Mouse (Mus musculus) CH12.LX (cell line): Measurements from ENCODE around the gene Focad. TPM values are rescaled to one million over a fixed set of nuclear protein-coding genes. Genes with fewer than 3 reads are reported as not detected.

Source experiments
- DNase-seq: peaks from one replicate; pipeline ENCODE4 v3.0.0-alpha.2; 2013; ENCODE audit errors: extremely low read depth
- H3K27ac ChIP-seq: 2 replicates; pipeline ENCODE4 v1.5.1; 2012; ENCODE audit warnings: low read depth, mild to moderate bottlenecking, control low read depth, moderate library complexity; ENCODE audit not compliant: insufficient read depth
- H3K27me3 ChIP-seq: replicated peaks from 2 replicates; pipeline ENCODE3; 2012; ENCODE audit warnings: inconsistent platforms
- H3K36me3 ChIP-seq, 2 experiments: replicated peaks in 1 of 2; 2 replicates each; pipeline versions ENCODE3 to v1.6.1; 2012; ENCODE audit warnings: inconsistent platforms in 1 of 2, low read length in 1 of 2, mild to moderate bottlenecking in 1 of 2, mixed read lengths in 1 of 2, moderate library complexity in 1 of 2; ENCODE audit not compliant: control insufficient read depth in 1 of 2, insufficient read depth in 1 of 2
- H3K4me1 ChIP-seq, 2 experiments: 2 replicates each; pipeline ENCODE4 v1.6.1; 2012; ENCODE audit warnings: inconsistent platforms in 1 of 2, moderate library complexity in 1 of 2; ENCODE audit not compliant: insufficient read depth in 2 of 2, control insufficient read depth in 1 of 2
- H3K4me2 ChIP-seq: 2 replicates; pipeline ENCODE4 v1.6.1; 2012; ENCODE audit warnings: low read depth, mild to moderate bottlenecking, control low read depth; ENCODE audit not compliant: poor library complexity, insufficient read depth, severe bottlenecking
- H3K4me3 ChIP-seq, 3 experiments: fragments of 150-350 bp in 1 of 3; sonication (generic) in 1 of 3; replicated peaks in 1 of 3; 2 replicates each; pipeline versions ENCODE3 to v1.5.1; 2011 to 2012; ENCODE audit warnings: low read depth in 2 of 3, low read length in 2 of 3, mild to moderate bottlenecking in 2 of 3, moderate library complexity in 2 of 3, control low read depth in 1 of 3, improper control_type of control experiment in 1 of 3, inconsistent platforms in 1 of 3, mixed read lengths in 1 of 3; ENCODE audit not compliant: poor library complexity in 1 of 3
- H3K79me2 ChIP-seq: replicated peaks from 2 replicates; pipeline ENCODE4 v1.6.1; 2012; ENCODE audit warnings: mild to moderate bottlenecking, moderate library complexity; ENCODE audit not compliant: control insufficient read depth, poor library complexity, insufficient read depth, severe bottlenecking; ENCODE audit errors: extremely low read depth
- H3K9ac ChIP-seq: 2 replicates; pipeline ENCODE4 v1.6.1; 2012; ENCODE audit warnings: low read depth, mild to moderate bottlenecking, control low read depth, moderate library complexity; ENCODE audit not compliant: insufficient read depth
- H3K9me3 ChIP-seq: replicated peaks from 2 replicates; pipeline ENCODE3; 2012; ENCODE audit warnings: low read length, inconsistent platforms, mixed read lengths
- BHLHE40 ChIP-seq: IDR thresholded peaks from 2 replicates; pipeline ENCODE4 v1.6.1; 2011; ENCODE audit warnings: mild to moderate bottlenecking, low read depth, low read length, improper control_type of control experiment
- CHD1 ChIP-seq: IDR thresholded peaks from 2 replicates; pipeline ENCODE4 v1.6.1; 2012; ENCODE audit warnings: low read depth, low read length, improper control_type of control experiment, inconsistent platforms
- CHD2 ChIP-seq: IDR thresholded peaks from 2 replicates; pipeline ENCODE4 v1.6.1; 2011; ENCODE audit warnings: low read length, improper control_type of control experiment
- CTCF ChIP-seq, 2 experiments: IDR thresholded peaks in 1 of 2; conservative IDR thresholded peaks in 1 of 2; 2 replicates each; pipeline ENCODE4 v1.5.1; 2011 to 2012; ENCODE audit warnings: low read depth in 2 of 2, low read length in 2 of 2, improper control_type of control experiment in 1 of 2, inconsistent platforms in 1 of 2, mild to moderate bottlenecking in 1 of 2, moderate library complexity in 1 of 2
- E2F4 ChIP-seq: IDR thresholded peaks from 2 replicates; pipeline ENCODE4 v1.6.1; 2011; ENCODE audit warnings: low read depth, low read length, improper control_type of control experiment; ENCODE audit not compliant: insufficient replicate concordance
- ELF1 ChIP-seq: IDR thresholded peaks from 2 replicates; pipeline ENCODE4 v1.6.1; 2014; ENCODE audit warnings: low read depth, mild to moderate bottlenecking, inconsistent platforms, low read length, improper control_type of control experiment
- ETS1 ChIP-seq: conservative IDR thresholded peaks from 2 replicates; pipeline ENCODE4 v1.6.1; 2012; ENCODE audit warnings: low read depth, mild to moderate bottlenecking, inconsistent platforms, low read length, improper control_type of control experiment, moderate library complexity
- GABPA ChIP-seq: IDR thresholded peaks from 2 replicates; pipeline ENCODE4 v1.6.1; 2012; ENCODE audit warnings: low read depth, low read length, improper control_type of control experiment, inconsistent platforms; ENCODE audit not compliant: insufficient replicate concordance
- HCFC1 ChIP-seq: IDR thresholded peaks from 2 replicates; pipeline ENCODE4 v1.6.1; 2012; ENCODE audit warnings: low read depth, mild to moderate bottlenecking, inconsistent platforms, low read length, improper control_type of control experiment
- IRF4 ChIP-seq: IDR thresholded peaks from 2 replicates; pipeline ENCODE4 v1.6.1; 2014; ENCODE audit warnings: low read depth, mild to moderate bottlenecking, inconsistent platforms, low read length, improper control_type of control experiment
- JUN ChIP-seq: IDR thresholded peaks from 2 replicates; pipeline ENCODE4 v1.6.1; 2011; ENCODE audit warnings: low read depth, mild to moderate bottlenecking, low read length, improper control_type of control experiment, moderate library complexity; ENCODE audit not compliant: insufficient read depth
- MAFK ChIP-seq: IDR thresholded peaks from 2 replicates; pipeline ENCODE4 v1.6.1; 2011; ENCODE audit warnings: low read length, improper control_type of control experiment; ENCODE audit not compliant: insufficient replicate concordance
- MAX ChIP-seq: IDR thresholded peaks from 2 replicates; pipeline ENCODE4 v1.6.1; 2011; ENCODE audit warnings: low read length, improper control_type of control experiment
- MAZ ChIP-seq: IDR thresholded peaks from 2 replicates; pipeline ENCODE4 v1.6.1; 2012; ENCODE audit warnings: low read depth, mild to moderate bottlenecking, inconsistent platforms, low read length, improper control_type of control experiment, moderate library complexity
- MEF2A ChIP-seq: IDR thresholded peaks from 2 replicates; pipeline ENCODE4 v1.6.1; 2014; ENCODE audit warnings: low read depth, mild to moderate bottlenecking, inconsistent platforms, low read length, improper control_type of control experiment, borderline replicate concordance
- MXI1 ChIP-seq: IDR thresholded peaks from 2 replicates; pipeline ENCODE4 v1.6.1; 2011; ENCODE audit warnings: mild to moderate bottlenecking, low read depth, low read length, improper control_type of control experiment
- MYC ChIP-seq: IDR thresholded peaks from 2 replicates; pipeline ENCODE4 v1.6.1; 2011; ENCODE audit warnings: low read depth, mild to moderate bottlenecking, improper control_type of control experiment, low read length
- NELFE ChIP-seq: IDR thresholded peaks from 2 replicates; pipeline ENCODE4 v1.6.1; 2011; ENCODE audit warnings: low read depth, low read length, improper control_type of control experiment
- NRF1 ChIP-seq: IDR thresholded peaks from 2 replicates; pipeline ENCODE4 v1.6.1; 2014; ENCODE audit warnings: low read depth, mild to moderate bottlenecking, inconsistent platforms, low read length, improper control_type of control experiment, moderate library complexity
- POLR2A ChIP-seq: IDR thresholded peaks from 2 replicates; pipeline ENCODE4 v1.6.1; 2011; ENCODE audit warnings: low read depth, mild to moderate bottlenecking, improper control_type of control experiment, low read length
- RAD21 ChIP-seq: IDR thresholded peaks from 2 replicates; pipeline ENCODE4 v1.6.1; 2011; ENCODE audit warnings: low read depth, mild to moderate bottlenecking, low read length, improper control_type of control experiment, moderate library complexity
- SMC3 ChIP-seq: IDR thresholded peaks from 2 replicates; pipeline ENCODE4 v1.6.1; 2011; ENCODE audit warnings: low read depth, low read length, improper control_type of control experiment
- TBP ChIP-seq: conservative IDR thresholded peaks from 2 replicates; pipeline ENCODE4 v1.6.1; 2011; ENCODE audit warnings: low read depth, low read length, improper control_type of control experiment
- TCF12 ChIP-seq: IDR thresholded peaks from 2 replicates; pipeline ENCODE4 v1.6.1; 2014; ENCODE audit warnings: low read depth, mild to moderate bottlenecking, inconsistent platforms, low read length, improper control_type of control experiment
- UBTF ChIP-seq: IDR thresholded peaks from 2 replicates; pipeline ENCODE4 v1.6.1; 2012; ENCODE audit warnings: low read depth, mild to moderate bottlenecking, inconsistent platforms, low read length, improper control_type of control experiment, moderate library complexity
- USF1 ChIP-seq: IDR thresholded peaks from 2 replicates; pipeline ENCODE4 v1.6.1; 2014; ENCODE audit warnings: low read depth, mild to moderate bottlenecking, inconsistent platforms, low read length, improper control_type of control experiment
- USF2 ChIP-seq: conservative IDR thresholded peaks from 2 replicates; pipeline ENCODE4 v1.6.1; 2011; ENCODE audit warnings: low read depth, low read length, improper control_type of control experiment
- ZC3H11A ChIP-seq: IDR thresholded peaks from 2 replicates; pipeline ENCODE4 v1.6.1; 2012; ENCODE audit warnings: low read depth, mild to moderate bottlenecking, inconsistent platforms, low read length, improper control_type of control experiment
- ZKSCAN1 ChIP-seq: IDR thresholded peaks from 2 replicates; pipeline ENCODE4 v1.6.1; 2012; ENCODE audit warnings: low read depth, inconsistent platforms, low read length, improper control_type of control experiment, borderline replicate concordance
- ZMIZ1 ChIP-seq: IDR thresholded peaks from 2 replicates; pipeline ENCODE4 v1.6.1; 2012; ENCODE audit warnings: low read depth, mild to moderate bottlenecking, inconsistent platforms, low read length, improper control_type of control experiment
- ZNF384 ChIP-seq: IDR thresholded peaks from 2 replicates; pipeline ENCODE4 v1.6.1; 2012; ENCODE audit warnings: low read depth, low read length, improper control_type of control experiment, inconsistent platforms
- dilution Hi-C: fragments of 300-500 bp; cut with MboI; formaldehyde crosslinking; loops from 2 replicates; pipeline ENCODE4 v1.14.3; 2020; ENCODE audit warnings: low sequenced_read_pairs; ENCODE audit not compliant: extremely low pct_unique_long_range_greater_than_20kb, extremely low pct_ligation_motif_present
- in situ Hi-C: fragments of 300-500 bp; cut with MboI; formaldehyde crosslinking; loops from 3 replicates; pipeline ENCODE4 v1.14.3; 2019; ENCODE audit warnings: low sequenced_read_pairs, low pct_ligation_motif_present, low pct_unique_long_range_greater_than_20kb, mixed read lengths
- polyA plus RNA-seq: library from polyadenylated mRNA; unstranded; fragments of >175 nt; gene quantifications from 2 replicates; pipeline ENCODE4 v1.2.1, GENCODE M21; 2012; ENCODE audit warnings: low read depth; ENCODE audit not compliant: insufficient read length
- total RNA-seq, 2 experiments: library from RNA; depleted of rRNA; stranded (reverse); fragments of 300-350 nt in 1 of 2; fragments of >200 nt in 1 of 2; gene quantifications; 2 replicates each; pipeline ENCODE4 v1.2.3; 2012 to 2014

Focad gene
- total and polyA plus RNA-seq, 3 experiments = 17.3 to 18.9 (median 18.2) TPM

GRCm38 (mm10) chr4:88300832-88301621, 206.6 kb downstream of the Focad start:
- no peak overlapping the region for H3K9ac ChIP-seq
- in situ Hi-C loops = no loop called here
- H3K27me3 ChIP-seq = no peaks in the 10 kb centered on the region
- H3K4me3 ChIP-seq = no peak overlapping the region
- H3K36me3 ChIP-seq = peaks cover 0 to 25% of the 10 kb centered on the region in 2 experiments
- H3K4me2 ChIP-seq = no peak overlapping the region
- no peaks in the 10 kb centered on the region for H3K4me1 ChIP-seq
- H3K9me3 ChIP-seq = no peaks in the 10 kb centered on the region
- dilution Hi-C loops = no loop called here
- H3K27ac ChIP-seq = no peak overlapping the region
- no peaks in the 10 kb centered on the region for H3K79me2 ChIP-seq
- TF ChIP-seq UBTF (no peak), ZNF384 (no peak), JUN (no peak), TBP (no peak), HCFC1 (no peak), IRF4 (no peak), TCF12 (no peak), MYC (no peak), BHLHE40 (no peak), MAX (no peak), MAFK (no peak), USF1 (no peak), MEF2A (no peak), MXI1 (no peak), ZKSCAN1 (no peak), NELFE (no peak), ELF1 (no peak), GABPA (no peak)
- no peak for DNase-seq

GRCm38 (mm10) chr4:88302291-88302690, 207.9 kb downstream of the Focad start:
- no peak overlapping the region for H3K9ac ChIP-seq
- no peak overlapping the region for H3K27ac ChIP-seq
- H3K4me3 ChIP-seq = no peak overlapping the region
- dilution Hi-C loops = no loop called here
- DNase-seq = peak; percentile 17
- no peaks in the 10 kb centered on the region for H3K4me1 ChIP-seq
- TF ChIP-seq MEF2A (no peak), NELFE (no peak), MAZ (no peak), CTCF (conservative IDR thresholded peaks at IDR 0.05 in 1 of 2, IDR thresholded peaks at IDR 0.05 in 1 of 2; ENCODE audit: low read depth in 2 of 2, low read length in 2 of 2) (peak; percentile 63 to 65), USF2 (no peak), ETS1 (no peak), RAD21 (peak; percentile 68), CHD2 (no peak), ZKSCAN1 (no peak), E2F4 (no peak), GABPA (no peak), NRF1 (no peak), IRF4 (no peak), ZC3H11A (no peak), POLR2A (no peak), SMC3 (peak; percentile 59), MAFK (no peak), USF1 (no peak), MXI1 (no peak), HCFC1 (no peak), CHD1 (no peak), ZMIZ1 (no peak)
- no peaks in the 10 kb centered on the region for H3K27me3 ChIP-seq
- H3K4me2 ChIP-seq = no peak overlapping the region
- in situ Hi-C loops = no loop called here
- peaks cover 0 to 23% of the 10 kb centered on the region in 2 experiments for H3K36me3 ChIP-seq
- H3K9me3 ChIP-seq = no peaks in the 10 kb centered on the region
- H3K79me2 ChIP-seq = no peaks in the 10 kb centered on the region
